Mouse (Mus musculus): Measurements from ENCODE around the gene Ccdc36.

DNA sequence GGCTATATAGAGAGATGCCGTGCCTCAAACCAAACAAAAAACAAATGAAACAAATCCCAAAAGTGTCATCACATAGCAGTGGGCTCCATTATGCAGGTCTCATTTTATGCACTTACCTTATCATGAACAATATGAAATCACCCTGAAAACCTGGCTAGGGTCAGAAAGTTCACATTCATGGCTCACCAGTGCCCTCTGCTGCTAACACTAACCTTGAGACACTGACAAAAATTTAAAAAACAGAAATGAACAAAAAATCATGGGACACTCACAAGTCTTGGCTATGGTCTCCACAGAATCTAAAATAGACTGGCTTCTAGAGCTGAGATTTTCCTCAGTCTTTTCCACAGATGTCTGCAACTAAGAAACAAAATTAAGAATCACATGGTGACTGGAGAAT lies 16.1 kb downstream of the Ccdc36 start:
- TF ChIP-seq GATA1 (IDR thresholded peaks at IDR 0.05; ENCODE audit: low read length) (no peak), TAL1 (IDR thresholded peaks at IDR 0.05; ENCODE audit: low read length) (no peak)
